Mouse (Mus musculus): ENCODE results near the gene Hbb-y. TPM values are rescaled to one million over a fixed set of nuclear protein-coding genes. Genes with fewer than 3 reads are reported as not detected.

Gene Hbb-y
- polyA plus RNA-seq (2014; fragmentation: Nextera tagmentation; extraction: Ambion mirVana): 7,439 and 7,962 TPM in 2 replicates

DNA sequence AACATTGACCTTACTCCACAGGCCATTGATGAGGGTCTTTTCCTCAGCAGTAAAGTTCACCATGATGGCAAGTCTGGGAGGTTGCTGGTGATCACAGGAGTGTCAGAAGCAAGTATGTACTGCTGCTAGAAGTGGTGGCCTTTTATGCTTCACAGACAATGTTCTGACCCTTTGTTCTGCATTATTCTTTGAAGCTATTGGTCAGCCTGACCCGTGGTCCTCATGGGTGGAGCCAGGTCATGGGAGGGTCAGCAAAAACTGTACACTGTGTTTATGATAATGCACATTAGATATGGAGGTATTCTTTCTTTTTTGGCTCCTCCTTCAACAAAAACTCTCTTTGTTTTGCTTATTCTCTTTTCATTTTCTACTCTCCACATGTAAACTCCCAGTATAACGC lies at the start of gene Hbb-y:
Gene Hbb-y (minus strand): TSS at position 127 of the 400 bp plus-strand sequence.
- Histone ChIP-seq H3K27ac (replicated peaks; ENCODE audit: low read depth, low read length) (no peak within 1 kb of the TSS), H3K4me1 (ENCODE audit: control insufficient read depth, insufficient read depth, low read length) (no peaks in the 10 kb centered on the region), H3K27me3 (ENCODE audit: control insufficient read depth, insufficient read depth, low read length) (no peaks in the 10 kb centered on the region), H3K4me2 (ENCODE audit: low read depth, severe bottlenecking) (no peak within 1 kb of the TSS), H3K36me3 (ENCODE audit: control insufficient read depth, insufficient read depth, low read length) (no peaks in the 10 kb centered on the region), H3K9me3 (ENCODE audit: control insufficient read depth, low read length) (no peaks in the 10 kb centered on the region), H3K4me3 (ENCODE audit: low read depth, low read length) (no peak within 1 kb of the TSS), H3K9ac (ENCODE audit: low read length) (no peak within 1 kb of the TSS)
- DNase-seq (ENCODE audit: low spot score) (no peak), ATAC-seq (ENCODE audit: insufficient number of reproducible peaks, low FRiP score, low TSS enrichment, low read depth) (no peak)
- 74% methylated on average over 2 of the region's 2 CpGs for WGBS

DNA sequence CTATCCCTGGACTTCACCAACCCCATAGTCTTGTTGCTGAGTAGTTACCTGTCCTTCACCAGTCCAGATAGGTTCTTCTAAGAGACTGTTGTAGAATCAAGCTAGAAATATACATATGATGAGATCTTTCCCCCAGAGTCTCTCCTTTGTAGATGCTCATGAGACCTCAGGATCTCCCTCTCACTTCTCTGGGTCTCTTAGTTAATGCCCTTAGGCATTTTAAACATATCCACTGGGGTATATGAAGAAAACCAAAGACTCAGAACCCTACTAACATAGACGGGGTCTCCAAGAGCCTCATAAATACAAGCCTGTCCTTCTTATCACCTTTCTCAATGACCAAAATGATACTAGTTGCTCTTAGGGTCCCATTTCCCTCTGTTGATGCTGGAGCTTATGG lies 41.4 kb upstream of the Hbb-y start, which contains the start of gene Olfr64:
Gene Olfr64 (minus strand): TSS at position 101 of the 400 bp plus-strand sequence.
- Histone ChIP-seq H3K27me3 (ENCODE audit: control insufficient read depth, insufficient read depth, low read length) (no peaks in the 10 kb centered on the region), H3K27ac (replicated peaks; ENCODE audit: low read depth, low read length) (no peak within 1 kb of the TSS), H3K4me1 (ENCODE audit: control insufficient read depth, insufficient read depth, low read length) (no peaks in the 10 kb centered on the region), H3K9me3 (ENCODE audit: control insufficient read depth, low read length) (no peaks in the 10 kb centered on the region), H3K36me3 (ENCODE audit: control insufficient read depth, insufficient read depth, low read length) (no peaks in the 10 kb centered on the region), H3K4me3 (ENCODE audit: low read depth, low read length) (no peak within 1 kb of the TSS), H3K9ac (ENCODE audit: low read length) (no peak within 1 kb of the TSS), H3K4me2 (ENCODE audit: low read depth, severe bottlenecking) (no peak within 1 kb of the TSS)
- WGBS: 88% methylated on average over 1 of the region's 1 CpGs
- ATAC-seq (ENCODE audit: insufficient number of reproducible peaks, low FRiP score, low TSS enrichment, low read depth) (no peak), DNase-seq (ENCODE audit: low spot score) (no peak)

DNA sequence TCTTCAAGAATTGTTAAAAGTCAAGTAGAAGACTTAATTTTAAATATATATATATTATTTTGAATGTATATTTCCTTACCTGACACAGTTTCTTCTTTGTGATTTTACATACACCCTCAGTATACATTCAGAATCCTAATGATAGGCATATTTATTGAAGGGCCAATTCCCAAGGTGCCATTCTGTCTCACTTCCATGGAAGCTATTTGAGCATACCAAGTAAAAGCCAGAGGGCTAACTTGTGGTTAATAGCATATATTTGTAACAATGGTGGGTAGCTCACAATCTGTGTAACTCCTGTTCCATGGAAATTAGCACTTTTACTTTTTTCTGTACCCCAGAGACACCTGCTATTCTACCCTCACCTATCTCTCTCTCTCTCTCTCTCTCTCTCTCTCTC lies 33.1 kb upstream of the Hbb-y start, which contains the start of gene Olfr66:
Gene Olfr66 (minus strand): TSS at position 101 of the 400 bp plus-strand sequence.
- H3K4me3 ChIP-seq (ENCODE audit: low read depth, low read length): no peak within 1 kb of the TSS
- H3K27me3 ChIP-seq (ENCODE audit: control insufficient read depth, insufficient read depth, low read length): no peaks in the 10 kb centered on the region
- no peaks in the 10 kb centered on the region for H3K36me3 ChIP-seq (ENCODE audit: control insufficient read depth, insufficient read depth, low read length)
- no peak within 1 kb of the TSS for H3K9ac ChIP-seq (ENCODE audit: low read length)
- no peaks in the 10 kb centered on the region for H3K4me1 ChIP-seq (ENCODE audit: control insufficient read depth, insufficient read depth, low read length)
- no peaks in the 10 kb centered on the region for H3K9me3 ChIP-seq (ENCODE audit: control insufficient read depth, low read length)
- DNase-seq (ENCODE audit: low spot score) (no peak), ATAC-seq (ENCODE audit: insufficient number of reproducible peaks, low FRiP score, low TSS enrichment, low read depth) (no peak)
- no peak within 1 kb of the TSS for H3K27ac ChIP-seq (replicated peaks; ENCODE audit: low read depth, low read length)
- H3K4me2 ChIP-seq (ENCODE audit: low read depth, severe bottlenecking): no peak within 1 kb of the TSS

DNA sequence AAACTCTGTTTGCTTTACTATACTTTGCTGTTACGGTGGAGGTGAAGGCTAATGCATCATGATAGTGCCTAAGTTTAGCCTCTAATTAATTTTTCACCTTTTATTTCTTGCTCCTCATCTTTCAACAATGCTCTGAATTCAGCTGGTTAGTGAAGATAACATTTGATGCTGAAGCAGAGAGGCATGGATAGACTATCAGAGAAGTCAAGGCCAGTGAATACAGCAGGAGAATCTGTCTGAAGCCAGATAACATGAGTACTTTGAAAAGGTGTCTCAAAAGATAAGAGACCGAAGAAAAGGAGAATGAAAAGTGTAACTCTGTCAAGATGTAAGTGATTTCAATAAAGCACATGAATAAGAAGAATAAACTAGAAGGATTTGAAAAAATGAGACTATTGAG lies 24.1 kb upstream of the Hbb-y start:
- no peak for ATAC-seq (ENCODE audit: insufficient number of reproducible peaks, low FRiP score, low TSS enrichment, low read depth)
- H3K4me2 ChIP-seq (ENCODE audit: low read depth, severe bottlenecking): no peak overlapping the region
- no peaks in the 10 kb centered on the region for H3K4me1 ChIP-seq (ENCODE audit: control insufficient read depth, insufficient read depth, low read length)
- no peaks in the 10 kb centered on the region for H3K36me3 ChIP-seq (ENCODE audit: control insufficient read depth, insufficient read depth, low read length)
- H3K4me3 ChIP-seq (ENCODE audit: low read depth, low read length): no peak overlapping the region
- H3K9me3 ChIP-seq (ENCODE audit: control insufficient read depth, low read length): no peaks in the 10 kb centered on the region
- H3K27ac ChIP-seq (replicated peaks; ENCODE audit: low read depth, low read length): no peak overlapping the region
- no peak overlapping the region for H3K9ac ChIP-seq (ENCODE audit: low read length)
- 88% methylated on average over 2 of the region's 2 CpGs for WGBS
- H3K27me3 ChIP-seq (ENCODE audit: control insufficient read depth, insufficient read depth, low read length): no peaks in the 10 kb centered on the region
- no peak for DNase-seq (ENCODE audit: low spot score)

DNA sequence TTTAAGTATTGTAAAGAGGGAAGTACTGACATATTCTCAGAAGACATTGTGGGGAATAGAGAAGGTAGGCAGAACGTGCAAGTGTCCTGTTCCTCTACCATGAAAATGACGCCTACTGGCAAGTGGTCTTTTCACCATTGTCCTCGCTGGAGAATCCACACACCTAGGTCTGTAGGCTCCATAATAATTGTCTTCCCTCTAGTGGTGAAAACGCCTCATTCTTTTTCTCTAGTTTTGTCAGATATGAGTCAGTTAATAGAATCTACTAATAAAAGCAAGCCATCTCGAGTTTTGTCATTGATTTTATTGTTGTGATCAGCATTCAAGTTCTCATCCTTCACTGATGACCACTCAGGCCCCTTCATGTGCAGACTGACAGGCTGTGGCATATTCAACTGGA lies 21.4 kb upstream of the Hbb-y start:
- no peak for DNase-seq (ENCODE audit: low spot score)
- no peaks in the 10 kb centered on the region for H3K36me3 ChIP-seq (ENCODE audit: control insufficient read depth, insufficient read depth, low read length)
- no peak overlapping the region for H3K4me3 ChIP-seq (ENCODE audit: low read depth, low read length)
- H3K4me1 ChIP-seq (ENCODE audit: control insufficient read depth, insufficient read depth, low read length): no peaks in the 10 kb centered on the region
- H3K9me3 ChIP-seq (ENCODE audit: control insufficient read depth, low read length): no peaks in the 10 kb centered on the region
- H3K4me2 ChIP-seq (ENCODE audit: low read depth, severe bottlenecking): no peak overlapping the region
- ATAC-seq (ENCODE audit: insufficient number of reproducible peaks, low FRiP score, low TSS enrichment, low read depth): no peak
- no peaks in the 10 kb centered on the region for H3K27me3 ChIP-seq (ENCODE audit: control insufficient read depth, insufficient read depth, low read length)
- H3K9ac ChIP-seq (ENCODE audit: low read length): no peak overlapping the region
- WGBS: 46% methylated on average over 5 of the region's 5 CpGs
- H3K27ac ChIP-seq (replicated peaks; ENCODE audit: low read depth, low read length): no peak overlapping the region

DNA sequence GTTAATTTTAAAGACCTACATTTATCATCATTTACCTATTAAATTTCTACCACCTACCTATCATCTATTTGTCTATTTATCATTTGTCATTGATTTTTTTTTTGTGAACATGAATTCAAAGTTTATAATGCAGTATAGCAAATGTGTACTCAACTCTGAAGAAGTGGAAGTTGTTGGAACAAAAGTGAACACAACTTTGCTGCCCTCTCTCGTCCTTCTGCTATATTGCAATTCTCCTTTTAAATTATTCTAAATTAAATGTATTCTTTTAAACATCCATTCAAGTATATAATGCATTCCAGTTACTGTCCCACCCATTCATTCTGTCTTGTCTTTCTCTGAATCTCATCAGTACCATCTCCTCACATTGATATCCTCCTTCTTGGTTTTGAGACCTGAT lies 20.0 kb upstream of the Hbb-y start:
- 15% methylated on average over 1 of the region's 1 CpGs for WGBS

DNA sequence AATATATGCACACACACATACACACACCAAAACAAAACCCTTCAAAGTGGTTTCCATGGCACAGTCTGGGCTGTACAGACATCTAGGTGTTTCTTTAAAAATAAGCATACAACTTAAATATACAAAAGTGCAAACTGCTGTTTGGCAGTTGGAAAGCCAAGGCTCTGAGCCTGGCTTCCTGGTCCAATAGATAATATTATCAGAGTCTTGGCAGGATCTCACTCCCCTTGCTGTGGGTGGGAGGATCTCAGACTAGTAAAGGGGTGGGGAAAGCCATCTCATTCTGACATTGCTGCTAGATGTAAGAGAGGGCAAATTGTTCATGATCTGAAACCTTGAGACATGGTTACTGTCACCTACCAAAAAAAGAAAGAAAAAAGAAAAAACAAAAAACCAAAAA lies 17.7 kb upstream of the Hbb-y start:
- 0 out of 2 replicates have a peak, but pooled peaks have one; percentile 31 for ATAC-seq (ENCODE audit: insufficient number of reproducible peaks, low FRiP score, low TSS enrichment, low read depth)
- no peaks in the 10 kb centered on the region for H3K9me3 ChIP-seq (ENCODE audit: control insufficient read depth, low read length)
- no peak overlapping the region for H3K27ac ChIP-seq (replicated peaks; ENCODE audit: low read depth, low read length)
- H3K27me3 ChIP-seq (ENCODE audit: control insufficient read depth, insufficient read depth, low read length): no peaks in the 10 kb centered on the region
- no peak overlapping the region for H3K4me3 ChIP-seq (ENCODE audit: low read depth, low read length)
- DNase-seq (ENCODE audit: low spot score): no peak
- H3K4me2 ChIP-seq (ENCODE audit: low read depth, severe bottlenecking): no peak overlapping the region
- H3K4me1 ChIP-seq (ENCODE audit: control insufficient read depth, insufficient read depth, low read length): no peaks in the 10 kb centered on the region
- H3K9ac ChIP-seq (ENCODE audit: low read length): no peak overlapping the region
- H3K36me3 ChIP-seq (ENCODE audit: control insufficient read depth, insufficient read depth, low read length): no peaks in the 10 kb centered on the region

More for the DNA sequence above, 20.0 kb upstream of the Hbb-y start:
- Histone ChIP-seq H3K4me2 (ENCODE audit: low read depth, severe bottlenecking) (no peak overlapping the region), H3K9ac (ENCODE audit: low read length) (no peak overlapping the region), H3K4me1 (ENCODE audit: control insufficient read depth, insufficient read depth, low read length) (no peaks in the 10 kb centered on the region), H3K27ac (replicated peaks; ENCODE audit: low read depth, low read length) (no peak overlapping the region), H3K27me3 (ENCODE audit: control insufficient read depth, insufficient read depth, low read length) (no peaks in the 10 kb centered on the region), H3K9me3 (ENCODE audit: control insufficient read depth, low read length) (no peaks in the 10 kb centered on the region), H3K4me3 (ENCODE audit: low read depth, low read length) (no peak overlapping the region), H3K36me3 (ENCODE audit: control insufficient read depth, insufficient read depth, low read length) (no peaks in the 10 kb centered on the region)
- no peak for ATAC-seq (ENCODE audit: insufficient number of reproducible peaks, low FRiP score, low TSS enrichment, low read depth)
- DNase-seq (ENCODE audit: low spot score): no peak

DNA sequence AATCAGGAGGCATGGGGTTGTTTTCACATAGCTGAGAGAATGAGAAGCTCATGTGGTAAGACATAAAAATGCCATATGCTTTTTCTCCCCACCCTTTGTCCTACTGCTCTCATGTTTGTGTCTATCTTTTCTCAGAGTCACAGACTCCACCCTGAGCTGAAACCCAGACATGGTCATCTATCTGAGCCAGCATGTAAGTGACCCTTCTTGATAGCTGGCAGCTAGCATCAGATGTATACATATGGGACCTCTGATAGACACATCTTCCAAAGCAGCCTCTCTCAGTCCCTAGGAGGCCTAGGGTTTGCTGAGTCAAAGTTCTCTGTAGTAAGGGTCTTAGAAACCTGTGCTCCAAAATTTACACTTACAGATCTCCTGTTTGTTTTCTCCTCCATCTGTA lies 12.7 kb upstream of the Hbb-y start:
- Histone ChIP-seq H3K4me1 (ENCODE audit: control insufficient read depth, insufficient read depth, low read length) (no peaks in the 10 kb centered on the region), H3K9ac (ENCODE audit: low read length) (no peak overlapping the region), H3K4me3 (ENCODE audit: low read depth, low read length) (no peak overlapping the region), H3K27me3 (ENCODE audit: control insufficient read depth, insufficient read depth, low read length) (no peaks in the 10 kb centered on the region), H3K36me3 (ENCODE audit: control insufficient read depth, insufficient read depth, low read length) (no peaks in the 10 kb centered on the region), H3K27ac (replicated peaks; ENCODE audit: low read depth, low read length) (no peak overlapping the region), H3K9me3 (ENCODE audit: control insufficient read depth, low read length) (no peaks in the 10 kb centered on the region), H3K4me2 (ENCODE audit: low read depth, severe bottlenecking) (no peak overlapping the region)
- DNase-seq (ENCODE audit: low spot score): no peak
- no peak for ATAC-seq (ENCODE audit: insufficient number of reproducible peaks, low FRiP score, low TSS enrichment, low read depth)

DNA sequence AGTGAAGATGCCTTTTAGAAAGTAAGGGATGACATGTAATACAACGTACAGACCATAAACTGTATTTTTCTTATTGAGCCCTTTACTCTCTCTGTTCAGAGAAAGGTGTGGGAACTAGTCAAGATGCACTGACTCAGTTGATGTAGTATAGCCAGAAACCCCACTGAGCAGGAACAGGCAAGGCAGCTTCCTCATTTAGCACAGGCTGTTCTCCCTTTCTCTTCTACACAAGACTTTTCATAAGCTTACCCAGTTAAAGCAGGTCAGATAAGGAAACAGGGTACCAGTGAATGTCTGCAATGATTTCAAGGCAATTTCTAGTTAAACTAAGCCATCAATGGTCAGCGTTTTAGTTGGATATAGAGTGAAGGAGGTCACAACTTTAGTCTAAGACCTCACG lies 8.5 kb upstream of the Hbb-y start:
- DNase-seq (ENCODE audit: low spot score) (no peak), ATAC-seq (ENCODE audit: insufficient number of reproducible peaks, low FRiP score, low TSS enrichment, low read depth) (no peak)
- H3K4me2 ChIP-seq (ENCODE audit: low read depth, severe bottlenecking): no peak overlapping the region
- no peaks in the 10 kb centered on the region for H3K27me3 ChIP-seq (ENCODE audit: control insufficient read depth, insufficient read depth, low read length)
- H3K27ac ChIP-seq (replicated peaks; ENCODE audit: low read depth, low read length): no peak overlapping the region
- WGBS: 92% methylated on average over 3 of the region's 3 CpGs
- H3K36me3 ChIP-seq (ENCODE audit: control insufficient read depth, insufficient read depth, low read length): no peaks in the 10 kb centered on the region
- H3K9ac ChIP-seq (ENCODE audit: low read length): no peak overlapping the region
- H3K4me1 ChIP-seq (ENCODE audit: control insufficient read depth, insufficient read depth, low read length): no peaks in the 10 kb centered on the region
- no peaks in the 10 kb centered on the region for H3K9me3 ChIP-seq (ENCODE audit: control insufficient read depth, low read length)
- H3K4me3 ChIP-seq (ENCODE audit: low read depth, low read length): no peak overlapping the region
